Mouse (Mus musculus): ENCODE results near the gene Slc37a1. TPM values are rescaled to one million over a fixed set of nuclear protein-coding genes. Genes with fewer than 3 reads are reported as not detected.

Slc37a1 gene
- total and polyA plus RNA-seq, 3 experiments: 1.9 to 6.6 (median 2.2) TPM

GRCm38 (mm10) chr17:31315993-31316392, 29.4 kb downstream of the Slc37a1 start:
- Histone ChIP-seq H3K4me2 (ENCODE audit: insufficient read depth, low read depth, poor library complexity, severe bottlenecking) (no peak overlapping the region), H3K36me3 (replicated peaks in 1 of 2; ENCODE audit: control insufficient read depth in 1 of 2, insufficient read depth in 1 of 2, low read length in 1 of 2) (no peaks in the 10 kb centered on the region), H3K27me3 (replicated peaks) (peaks cover 24% of the 10 kb centered on the region), H3K9me3 (replicated peaks; ENCODE audit: low read length) (no peaks in the 10 kb centered on the region), H3K27ac (ENCODE audit: insufficient read depth, low read depth) (no peak overlapping the region), H3K79me2 (replicated peaks; ENCODE audit: control insufficient read depth, extremely low read depth, insufficient read depth, poor library complexity, severe bottlenecking) (no peaks in the 10 kb centered on the region), H3K4me1 (ENCODE audit: control insufficient read depth in 1 of 2, insufficient read depth in 2 of 2) (no peaks in the 10 kb centered on the region; a peak in 1 of 4 replicates), H3K4me3 (replicated peaks in 1 of 3; ENCODE audit: low read depth in 2 of 3, low read length in 2 of 3, poor library complexity in 1 of 3) (no peak overlapping the region), H3K9ac (ENCODE audit: insufficient read depth, low read depth) (no peak overlapping the region)
- no peak for DNase-seq (ENCODE audit: extremely low read depth)
- in situ Hi-C loops (cut with MboI; ENCODE audit: low pct_ligation_motif_present, low pct_unique_long_range_greater_than_20kb, low sequenced_read_pairs) (no loop called here), dilution Hi-C loops (cut with MboI; ENCODE audit: extremely low pct_ligation_motif_present, extremely low pct_unique_long_range_greater_than_20kb, low sequenced_read_pairs) (no loop called here)
- TF ChIP-seq NRF1 (IDR thresholded peaks at IDR 0.05; ENCODE audit: low read depth, low read length): no peak
- no peak for TF ChIP-seq TBP (conservative IDR thresholded peaks at IDR 0.05; ENCODE audit: low read depth, low read length)
- no peak for TF ChIP-seq MAZ (IDR thresholded peaks at IDR 0.05; ENCODE audit: low read depth, low read length)
- no peak for TF ChIP-seq KAT2A (IDR thresholded peaks at IDR 0.05; ENCODE audit: insufficient replicate concordance, low read length)
- TF ChIP-seq ZC3H11A (IDR thresholded peaks at IDR 0.05; ENCODE audit: low read depth, low read length): no peak
- TF ChIP-seq USF2 (conservative IDR thresholded peaks at IDR 0.05; ENCODE audit: low read depth, low read length): no peak
- no peak for TF ChIP-seq POLR2AphosphoS2 (IDR thresholded peaks at IDR 0.05; ENCODE audit: low read depth, low read length)
- no peak for TF ChIP-seq UBTF (IDR thresholded peaks at IDR 0.05; ENCODE audit: low read depth, low read length)
- no peak for TF ChIP-seq IRF4 (IDR thresholded peaks at IDR 0.05; ENCODE audit: low read depth, low read length)
- no peak for TF ChIP-seq MAFK (IDR thresholded peaks at IDR 0.05; ENCODE audit: insufficient replicate concordance, low read length)
- no peak for TF ChIP-seq SIN3A (IDR thresholded peaks at IDR 0.05; ENCODE audit: low read length)
- TF ChIP-seq ZNF384 (IDR thresholded peaks at IDR 0.05; ENCODE audit: low read depth, low read length): no peak

GRCm38 (mm10) chr17:31316998-31317397, 30.4 kb downstream of the Slc37a1 start:
- TF ChIP-seq RCOR1 (conservative IDR thresholded peaks at IDR 0.05; ENCODE audit: low read depth, low read length): no peak
- no peak for TF ChIP-seq SIN3A (IDR thresholded peaks at IDR 0.05; ENCODE audit: low read length)
- TF ChIP-seq BHLHE40 (IDR thresholded peaks at IDR 0.05; ENCODE audit: low read depth, low read length): no peak
- TF ChIP-seq MXI1 (IDR thresholded peaks at IDR 0.05; ENCODE audit: low read depth, low read length): no peak
- no peak for TF ChIP-seq MAFK (IDR thresholded peaks at IDR 0.05; ENCODE audit: insufficient replicate concordance, low read length)
- TF ChIP-seq KAT2A (IDR thresholded peaks at IDR 0.05; ENCODE audit: insufficient replicate concordance, low read length): no peak
- TF ChIP-seq ELF1 (IDR thresholded peaks at IDR 0.05; ENCODE audit: low read depth, low read length): no peak
- no peak for TF ChIP-seq MAX (IDR thresholded peaks at IDR 0.05; ENCODE audit: low read length)
- TF ChIP-seq HCFC1 (IDR thresholded peaks at IDR 0.05; ENCODE audit: low read depth, low read length): no peak
- no peak for TF ChIP-seq ETS1 (conservative IDR thresholded peaks at IDR 0.05; ENCODE audit: low read depth, low read length)
- TF ChIP-seq NELFE (IDR thresholded peaks at IDR 0.05; ENCODE audit: low read depth, low read length): no peak
- no peaks in the 10 kb centered on the region for H3K79me2 ChIP-seq (replicated peaks; ENCODE audit: control insufficient read depth, extremely low read depth, insufficient read depth, poor library complexity, severe bottlenecking)
- H3K4me3 ChIP-seq (replicated peaks in 1 of 3; ENCODE audit: low read depth in 2 of 3, low read length in 2 of 3, poor library complexity in 1 of 3): no peak overlapping the region
- in situ Hi-C loops (cut with MboI; ENCODE audit: low pct_ligation_motif_present, low pct_unique_long_range_greater_than_20kb, low sequenced_read_pairs) (no loop called here), dilution Hi-C loops (cut with MboI; ENCODE audit: extremely low pct_ligation_motif_present, extremely low pct_unique_long_range_greater_than_20kb, low sequenced_read_pairs) (no loop called here)
- H3K4me1 ChIP-seq (ENCODE audit: control insufficient read depth in 1 of 2, insufficient read depth in 2 of 2): peaks cover 0 to 6% of the 10 kb centered on the region in 2 experiments; a peak in 2 of 4 replicates
- H3K9me3 ChIP-seq (replicated peaks; ENCODE audit: low read length): no peaks in the 10 kb centered on the region
- H3K4me2 ChIP-seq (ENCODE audit: insufficient read depth, low read depth, poor library complexity, severe bottlenecking): no peak overlapping the region
- peaks cover 26% of the 10 kb centered on the region for H3K27me3 ChIP-seq (replicated peaks)
- no peak overlapping the region for H3K9ac ChIP-seq (ENCODE audit: insufficient read depth, low read depth)
- H3K36me3 ChIP-seq (replicated peaks in 1 of 2; ENCODE audit: control insufficient read depth in 1 of 2, insufficient read depth in 1 of 2, low read length in 1 of 2): no peaks in the 10 kb centered on the region
- H3K27ac ChIP-seq (ENCODE audit: insufficient read depth, low read depth): no peak overlapping the region
- DNase-seq (ENCODE audit: extremely low read depth): no peak
